Mouse (Mus musculus) T-cell, adult 2 months (primary cell): Measurements from ENCODE around the gene Tmem120a.

Experiments used
- DNase-seq: peaks from one replicate; pipeline ENCODE4 v3.0.0; 2022; ENCODE audit warnings: low spot score

The Tmem120a gene

DNA sequence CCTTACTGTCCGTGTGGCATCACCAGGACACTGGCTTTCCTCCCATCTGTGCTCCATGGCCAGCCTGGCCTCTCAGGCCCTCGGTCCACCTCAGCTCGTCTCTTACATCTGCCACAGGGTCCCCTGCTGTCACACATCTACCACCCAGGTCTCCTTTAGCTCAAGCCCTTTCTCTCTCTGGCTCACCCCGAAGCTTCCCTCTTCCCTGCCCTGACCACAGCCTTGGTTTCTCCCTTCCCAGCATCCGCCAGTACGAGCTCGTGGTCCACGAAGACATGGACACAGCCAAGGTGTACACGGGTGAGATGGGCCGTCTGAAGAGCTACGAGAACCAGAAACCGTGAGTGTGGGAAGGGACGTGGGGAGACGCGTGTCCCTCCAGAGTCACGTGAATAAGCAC lies 12.9 kb downstream of the Tmem120a start:
- no peak for DNase-seq

GRCm38 (mm10) chr5:135730916-135731315 lies 13.3 kb downstream of the Tmem120a start:
- no peak for DNase-seq

- DNase-seq: no peak
These were observed 14.0 kb downstream of the Tmem120a start for GRCm38 (mm10) chr5:135730278-135730677.

- no peak for DNase-seq
These were observed 14.9 kb downstream of the Tmem120a start for GRCm38 (mm10) chr5:135729351-135729750.

GRCm38 (mm10) chr5:135728361-135728760 lies 15.9 kb downstream of the Tmem120a start:
- no peak for DNase-seq

GRCm38 (mm10) chr5:135727871-135728270 lies 16.4 kb downstream of the Tmem120a start:
- no peak for DNase-seq

DNA sequence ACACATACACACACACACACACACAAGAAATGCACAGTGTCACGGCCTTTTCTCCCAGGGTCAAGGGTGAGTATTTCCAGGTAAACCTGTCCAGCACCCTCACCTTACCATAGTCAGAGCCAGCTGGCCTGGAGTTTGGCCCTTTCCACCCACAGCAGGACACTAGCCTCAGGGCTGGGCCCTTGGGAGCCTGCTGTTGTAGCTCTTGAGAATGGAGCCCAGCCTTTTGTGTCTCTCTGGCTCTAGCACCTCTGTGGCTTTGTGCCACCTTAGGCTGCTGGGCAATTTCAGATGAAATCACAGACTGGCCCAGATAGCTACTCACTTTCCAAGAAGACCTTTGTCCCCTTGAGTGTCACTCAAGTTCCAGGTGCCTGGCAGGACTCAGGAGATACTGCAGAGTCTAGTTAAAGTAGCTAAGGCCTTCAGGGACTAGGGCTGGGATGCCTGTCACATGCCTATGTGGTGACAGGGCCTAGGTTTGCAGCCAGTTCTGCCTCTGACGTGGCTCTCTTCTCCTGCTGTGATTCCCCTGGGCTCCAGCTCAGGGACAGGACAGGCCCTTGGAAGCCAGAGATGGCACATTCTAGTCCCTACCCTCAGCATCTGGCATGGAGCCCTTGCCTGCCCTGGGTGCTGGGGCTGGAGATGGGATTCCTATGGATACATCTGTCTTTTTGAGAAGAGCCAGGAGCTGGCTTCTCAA lies 17.5 kb downstream of the Tmem120a start:
- DNase-seq: no peak

GRCm38 (mm10) chr5:135725991-135726390 lies 18.3 kb downstream of the Tmem120a start:
- DNase-seq: no peak

DNA sequence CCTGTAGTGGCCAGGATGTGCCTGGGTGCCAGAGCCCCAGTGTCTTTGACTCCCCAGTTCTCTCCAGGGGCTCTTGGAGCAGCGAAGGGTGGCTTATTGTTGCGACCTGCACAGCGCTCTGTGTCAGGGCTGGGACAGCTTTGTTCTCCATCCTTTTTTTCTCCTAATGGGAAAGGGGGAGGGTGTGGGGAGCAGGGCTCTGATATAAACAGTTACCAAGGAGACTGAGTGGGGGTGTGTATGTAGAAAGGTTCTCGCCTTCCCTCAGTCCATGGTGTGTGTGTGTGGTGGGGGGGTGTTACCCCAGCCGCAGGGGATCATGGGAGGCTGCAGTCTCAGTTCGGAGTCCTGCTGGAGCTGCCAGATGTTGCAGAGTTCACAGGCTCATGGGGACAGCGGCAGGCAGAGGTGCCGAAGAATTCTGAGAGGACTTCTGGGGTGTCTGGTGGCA lies 18.8 kb downstream of the Tmem120a start:
- no peak for DNase-seq

GRCm38 (mm10) chr5:135724536-135725322 lies 19.5 kb downstream of the Tmem120a start:
- no peak for DNase-seq

DNA sequence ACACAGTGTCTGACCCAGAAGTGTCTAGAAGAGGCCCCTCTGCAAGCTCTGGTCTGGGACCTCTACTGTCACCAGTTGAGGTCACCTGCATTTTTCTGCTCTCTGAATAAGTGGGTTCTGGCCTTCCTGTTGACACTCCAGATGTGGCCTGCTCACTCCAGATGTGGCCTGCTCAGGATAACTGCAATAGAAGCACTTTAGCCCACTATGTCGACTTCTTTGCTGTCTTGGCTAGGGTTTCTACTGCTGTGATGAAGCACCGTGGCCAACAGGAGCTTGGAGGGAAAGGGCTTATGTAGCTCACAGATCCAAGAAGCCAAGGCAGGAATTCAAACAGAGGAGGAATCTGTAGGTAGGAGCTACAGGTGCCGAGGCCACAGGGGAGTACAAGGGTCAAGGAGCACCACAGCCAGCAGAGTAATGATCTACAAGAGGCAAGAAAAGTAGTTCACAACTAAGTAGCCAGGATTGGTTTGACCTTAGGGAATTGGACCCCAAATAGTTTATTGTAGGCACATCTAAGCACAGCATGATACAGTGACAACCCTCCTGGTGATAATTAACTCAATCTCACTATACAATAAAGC lies 21.0 kb downstream of the Tmem120a start:
- DNase-seq: no peak

DNA sequence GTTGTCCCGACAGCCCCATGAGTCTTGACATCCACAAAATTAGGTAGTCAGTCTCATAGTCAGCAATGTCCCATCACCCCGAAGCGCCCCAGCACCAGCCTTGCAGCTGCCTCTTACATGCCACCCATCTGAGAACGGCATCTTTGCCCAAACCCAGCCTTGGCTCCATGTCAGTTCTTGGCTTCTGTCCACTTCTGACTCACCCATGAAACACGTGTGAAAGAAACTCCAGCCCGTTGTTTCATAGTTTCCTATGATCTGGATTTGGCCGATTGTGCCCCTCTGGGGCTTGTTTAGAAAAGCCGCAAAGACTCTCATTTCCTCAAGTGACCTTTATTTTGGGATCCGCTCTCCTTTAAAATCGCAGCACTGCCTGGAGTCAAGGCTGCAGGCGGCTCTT lies 22.1 kb downstream of the Tmem120a start:
- DNase-seq: no peak

DNA sequence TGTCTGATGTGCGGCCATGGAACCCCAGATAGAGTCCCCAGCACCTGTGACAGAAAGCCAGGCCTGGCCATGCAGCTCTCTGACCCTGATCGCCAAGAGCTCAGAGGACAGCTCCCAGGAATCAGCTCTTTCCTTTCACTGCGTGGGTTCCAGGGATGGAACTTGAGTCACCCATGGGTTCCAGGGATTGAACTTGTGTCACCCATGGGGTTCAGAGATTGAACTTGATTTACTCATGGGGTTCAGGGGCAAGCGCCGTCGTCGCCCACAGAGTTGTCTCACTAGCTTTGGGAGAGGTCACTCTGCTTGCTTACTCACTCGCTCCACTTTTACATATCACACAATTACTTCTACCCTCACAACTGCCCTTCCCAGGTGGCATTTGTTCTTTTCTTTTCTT lies 23.2 kb downstream of the Tmem120a start:
- DNase-seq: no peak

DNA sequence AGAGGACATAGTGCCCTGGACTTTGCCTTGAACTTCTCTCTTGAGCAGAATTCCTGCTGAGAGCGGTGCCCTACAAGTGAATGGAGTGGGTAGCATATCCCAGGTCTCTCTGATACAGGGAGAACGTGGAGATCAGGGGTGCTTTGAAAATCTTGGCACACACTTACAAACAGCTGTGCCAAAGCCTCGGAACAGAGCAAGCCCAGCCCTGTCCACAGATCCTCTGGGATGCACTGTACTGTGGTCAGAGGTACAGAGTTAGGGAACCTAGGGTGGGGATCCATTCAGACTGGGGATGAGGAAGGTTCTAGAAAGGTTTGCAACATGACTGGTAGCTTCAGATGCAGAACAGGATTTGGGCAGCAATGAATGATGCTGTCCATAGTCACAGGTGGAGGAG lies 24.1 kb downstream of the Tmem120a start:
- DNase-seq: no peak

- DNase-seq: no peak
These were observed 24.6 kb downstream of the Tmem120a start for GRCm38 (mm10) chr5:135719586-135720120.

DNA sequence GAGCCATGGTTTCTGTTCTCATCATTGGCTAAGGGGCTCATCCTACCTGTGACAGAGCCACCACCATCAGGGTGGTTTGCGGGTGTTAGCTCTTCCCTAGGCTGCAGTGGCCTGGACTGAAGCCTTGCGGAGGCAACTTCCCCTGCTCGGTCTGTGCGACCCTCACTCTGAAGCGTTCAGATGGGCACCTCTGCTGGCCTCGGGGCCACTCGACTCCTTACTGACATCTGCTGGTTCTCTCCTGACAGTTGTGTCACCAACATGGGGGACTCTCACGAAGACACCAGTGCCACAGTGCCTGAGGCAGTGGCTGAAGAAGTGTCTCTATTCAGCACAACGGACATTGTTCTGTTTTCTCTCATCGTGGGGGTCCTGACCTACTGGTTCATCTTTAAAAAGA lies 28.6 kb downstream of the Tmem120a start:
- no peak for DNase-seq

- DNase-seq: peak; percentile 55
These were observed 30.6 kb downstream of the Tmem120a start for GRCm38 (mm10) chr5:135713441-135714218.

- DNase-seq: no peak
These were observed 31.4 kb downstream of the Tmem120a start for GRCm38 (mm10) chr5:135712803-135713202.

- no peak for DNase-seq
These were observed 32.5 kb downstream of the Tmem120a start for GRCm38 (mm10) chr5:135711582-135712355.

- DNase-seq: no peak
These were observed 33.5 kb downstream of the Tmem120a start for GRCm38 (mm10) chr5:135710599-135711214.

GRCm38 (mm10) chr5:135709716-135710115 lies 34.5 kb downstream of the Tmem120a start:
- no peak for DNase-seq
